Mouse (Mus musculus): ENCODE results near the gene Rev1.

DNA sequence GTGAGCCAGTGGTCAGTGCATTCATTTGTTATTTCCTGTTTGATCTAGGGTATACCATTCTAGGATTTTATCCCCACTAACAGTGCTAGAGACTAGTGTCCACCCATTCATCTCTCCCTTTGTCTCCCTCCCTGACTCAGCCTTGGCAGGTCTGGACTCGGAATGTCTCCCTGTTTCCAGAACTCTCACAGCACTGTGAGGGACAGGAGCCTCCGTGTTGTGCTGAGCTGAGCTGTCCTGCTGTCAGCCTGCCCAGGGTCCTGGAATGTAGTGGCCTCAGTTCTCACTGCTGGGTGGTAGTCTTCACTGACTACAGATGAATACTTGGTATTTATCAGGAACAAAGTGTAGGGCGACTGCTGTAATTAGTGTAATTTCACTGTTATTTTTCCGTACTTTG, 94.1 kb downstream of the Rev1 start:
- TF ChIP-seq MYOG (IDR thresholded peaks at IDR 0.05; ENCODE audit: control insufficient read depth in 1 of 3, insufficient read depth in 1 of 3, insufficient read length in 2 of 3, low read depth in 2 of 3) = no peak
- TF ChIP-seq POLR2A (IDR thresholded peaks at IDR 0.05; ENCODE audit: insufficient read length, low read depth) = no peak
- TF ChIP-seq E2F4 (IDR thresholded peaks at IDR 0.05; ENCODE audit: insufficient read depth) = no peak
- no peak for TF ChIP-seq CEBPB (IDR thresholded peaks at IDR 0.05; ENCODE audit: insufficient read depth, poor library complexity, severe bottlenecking)
- TF ChIP-seq MAX (IDR thresholded peaks at IDR 0.05; ENCODE audit: low read depth) = no peak
- no peak for TF ChIP-seq TCF12 (IDR thresholded peaks at IDR 0.05; ENCODE audit: insufficient read depth, poor library complexity, severe bottlenecking)
- no peak for TF ChIP-seq USF1 (IDR thresholded peaks at IDR 0.05; ENCODE audit: low read depth)
- TF ChIP-seq TCF3 (IDR thresholded peaks at IDR 0.05; ENCODE audit: insufficient read length, low read depth) = no peak
- TF ChIP-seq MYOD1 (IDR thresholded peaks at IDR 0.05; ENCODE audit: control insufficient read depth in 1 of 3, insufficient read length in 2 of 3, low read depth in 2 of 3) = no peak
- TF ChIP-seq REST (IDR thresholded peaks at IDR 0.05; ENCODE audit: insufficient read depth, insufficient read length) = no peak
- TF ChIP-seq POLR2AphosphoS2 (IDR thresholded peaks at IDR 0.05; ENCODE audit: insufficient read length, low read depth) = no peak
- no peak for TF ChIP-seq SRF (IDR thresholded peaks at IDR 0.05; ENCODE audit: control insufficient read depth, insufficient read length, low read depth)

All from myocyte (in vitro differentiated cells).